Mouse (Mus musculus): ENCODE results near the gene Ccnyl1.

- TF ChIP-seq EP300 (IDR thresholded peaks at IDR 0.05; ENCODE audit: low read length) = no peak
- no peak for TF ChIP-seq POLR2A (IDR thresholded peaks at IDR 0.05; ENCODE audit: low read depth, low read length)
- no peak for TF ChIP-seq MYC (IDR thresholded peaks at IDR 0.05; ENCODE audit: low read depth, low read length)
These were observed 62.9 kb downstream of the Ccnyl1 start for GRCm38 (mm10) chr1:64753109-64753508.
